8 mouse cellular contexts compared by ENCODE assay signal in genomic region chr4:88937866-88938711, GRCm38 (mm10). TPM values are rescaled to one million over a fixed set of nuclear protein-coding genes. Genes with fewer than 3 reads are reported as not detected.
DNase-seq lines count a peak whose midpoint lies in the region; ATAC-seq lines count a peak whose summit lies in the region.

No protein-coding gene starts in this region.

- H3K36me3 ChIP-seq in heart, embryonic 14.5 days (ENCODE audit: control insufficient read depth, insufficient read depth, low read length), result no peaks in the 10 kb centered on the region
- H3K36me3 ChIP-seq in liver, embryonic 12.5 days, result no peaks in the 10 kb centered on the region

- peak; percentile 87 for ATAC-seq in heart, embryonic 14.5 days (ENCODE audit: insufficient number of reproducible peaks, insufficient read depth, low FRiP score, low read depth)
- peak; percentile 98 for ATAC-seq in liver, embryonic 12.5 days

- H3K4me2 ChIP-seq in heart, embryonic 14.5 days (ENCODE audit: low read length), result peak overlapping the region; percentile 78
- peak overlapping the region; percentile 95 for H3K4me2 ChIP-seq in liver, embryonic 12.5 days

- under 1% methylated on average over 103 of the region's 104 CpGs for WGBS in heart, embryonic 14.5 days
- under 1% methylated on average over 104 of the region's 104 CpGs for WGBS in liver, embryonic 12.5 days (ENCODE audit: insufficient replicate concordance)

- peak; percentile 72 for DNase-seq in 3T3-L1 (ENCODE audit: low read depth, low spot score)
- peak; percentile 33 for DNase-seq in adrenal gland, adult 8-10 months
- peak; percentile 83 for DNase-seq in embryo, embryonic 11 days
- DNase-seq in kidney, postnatal 10 days, result peak; percentile 66
- DNase-seq in neural tube, embryonic 10.5 days (ENCODE audit: extremely low spot score, low spot score), result peak; percentile 69
- peak; percentile 62 for DNase-seq in testis, postnatal 10 days (ENCODE audit: low spot score)

- no peaks in the 10 kb centered on the region for H3K9me3 ChIP-seq in heart, embryonic 14.5 days (ENCODE audit: control insufficient read depth, low read length)
- no peaks in the 10 kb centered on the region for H3K9me3 ChIP-seq in liver, embryonic 12.5 days (replicated peaks)

- H3K27me3 ChIP-seq in heart, embryonic 14.5 days (ENCODE audit: control insufficient read depth, insufficient read depth, low read length), result peaks cover 13% of the 10 kb centered on the region; the same call in 1 of the 2 replicates
- peaks cover 16% of the 10 kb centered on the region for H3K27me3 ChIP-seq in liver, embryonic 12.5 days (replicated peaks)

- peak overlapping the region; percentile 59 to 89 for H3K4me3 ChIP-seq in heart, embryonic 14.5 days (ENCODE audit: control insufficient read depth in 1 of 2, insufficient read depth in 1 of 2, low read depth in 1 of 2, low read length in 2 of 2)
- H3K4me3 ChIP-seq in liver, embryonic 12.5 days, result peak overlapping the region; percentile 74

- H3K4me1 ChIP-seq in heart, embryonic 14.5 days (ENCODE audit: control insufficient read depth in 2 of 2, insufficient read depth in 2 of 2, low read length in 2 of 2), result peaks cover 0 to 2% of the 10 kb centered on the region in 2 experiments; a peak in 1 of 4 replicates
- peaks cover 12% of the 10 kb centered on the region for H3K4me1 ChIP-seq in liver, embryonic 12.5 days

- peak overlapping the region; percentile 65 for H3K9ac ChIP-seq in heart, embryonic 14.5 days (ENCODE audit: low read length)
- H3K9ac ChIP-seq in liver, embryonic 12.5 days, result peak overlapping the region; percentile 74

- H3K27ac ChIP-seq in heart, embryonic 14.5 days (replicated peaks in 1 of 2; ENCODE audit: control insufficient read depth in 1 of 2, insufficient read depth in 1 of 2, low read depth in 2 of 2, low read length in 2 of 2), result peak overlapping the region in 1 of 2 experiments; percentile 41; a peak in 1 of 4 replicates
- 0 out of 2 replicates have a peak overlapping the region, but pooled peaks have one; percentile 27 for H3K27ac ChIP-seq in liver, embryonic 12.5 days

RNA-seq across cellular contexts. Expression of gene Ifne, which starts 58.1 kb away (rescaled TPM):
- not detected for total RNA-seq in adrenal gland, adult 8-10 months (2022)
- not detected in 2 replicates for polyA plus RNA-seq in heart, embryonic 14.5 days (2014; fragmentation: Nextera tagmentation; extraction: Ambion mirVana)
- not detected in 2 replicates for polyA plus RNA-seq in liver, embryonic 12.5 days (2016; fragmentation: Nextera tagmentation; extraction: Ambion mirVana)

Comparison
In these comparisons a context has a peak if more than half of its experiments do, and no peak if none do; other contexts are left out.
1. DNase-seq: peak in every context shown above with its lines; median percentile 83 in embryo, embryonic 11 days; 72 in 3T3-L1; 69 in neural tube, embryonic 10.5 days; 66 in kidney, postnatal 10 days; 62 in testis, postnatal 10 days; 33 in adrenal gland, adult 8-10 months.